Comparison of ENCODE assay signal across 11 mouse cellular contexts in the genomic region with DNA sequence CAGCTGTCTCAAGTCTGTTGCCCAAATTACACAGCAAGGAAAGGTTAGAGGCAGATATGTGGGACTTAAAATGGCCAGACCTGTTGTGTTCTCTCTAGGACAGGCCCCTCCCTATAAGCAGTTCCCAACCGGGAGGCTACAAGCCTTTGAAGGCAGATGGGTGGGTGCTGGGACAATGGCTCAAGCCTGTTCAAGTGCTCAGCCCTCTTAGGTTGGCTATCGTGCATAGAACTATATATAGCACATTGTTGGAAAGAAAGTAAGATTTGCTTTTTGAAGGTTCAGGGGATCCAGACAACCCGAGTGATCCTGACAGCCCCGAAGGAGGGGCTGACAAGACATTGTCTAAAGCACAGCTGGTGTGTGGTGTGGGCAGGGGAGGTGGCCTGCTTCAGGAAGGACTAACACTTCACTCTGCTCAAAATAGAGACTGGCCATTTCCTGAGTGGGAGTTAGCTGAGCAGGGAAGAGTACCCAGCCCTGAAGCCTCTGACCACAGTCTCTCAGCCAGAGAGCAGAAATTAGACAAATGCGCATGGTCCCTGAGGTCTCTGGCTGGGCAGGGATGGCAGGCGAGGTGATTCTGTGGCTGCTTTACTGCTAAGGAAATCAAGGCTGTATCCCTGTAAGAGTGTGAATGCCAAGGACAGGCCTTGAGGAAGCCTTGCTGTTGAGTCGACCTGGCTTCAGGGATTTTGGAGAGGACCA. TPM values are rescaled to one million over a fixed set of nuclear protein-coding genes. Genes with fewer than 3 reads are reported as not detected.
A peak's percentile ranks its signal among the peaks of the same experiment; 100 is the strongest.
DNase-seq lines count a peak whose midpoint lies in the region; ATAC-seq lines count a peak whose summit lies in the region.
"Had no signal": no experiment of that assay in that cellular context is flagged by ENCODE, and none has a peak within 500 bp of the region (broad histone marks: within the 10 kb centered on the region; RNA-seq: fewer than 3 reads in every experiment).

No protein-coding gene starts in this region.

- ATAC-seq in limb, embryonic 12.5 days (ENCODE audit: insufficient number of reproducible peaks, insufficient read depth, low FRiP score, low TSS enrichment, low read depth): no peak
- no peak for ATAC-seq in embryonic facial prominence, embryonic 13.5 days (ENCODE audit: insufficient number of reproducible peaks, insufficient read depth, low FRiP score, low TSS enrichment, low read depth)
- no peak for ATAC-seq in liver, embryonic 11.5 days (replicated peaks; ENCODE audit: low FRiP score)
- ATAC-seq: forebrain, embryonic 16.5 days; hindbrain, embryonic 16.5 days had no signal

- no peaks in the 10 kb centered on the region for H3K27me3 ChIP-seq in limb, embryonic 12.5 days
- H3K27me3 ChIP-seq in limb, embryonic 10.5 days (ENCODE audit: low read depth, poor library complexity, severe bottlenecking): no peaks in the 10 kb centered on the region
- no peaks in the 10 kb centered on the region for H3K27me3 ChIP-seq in embryonic facial prominence, embryonic 13.5 days
- no peaks in the 10 kb centered on the region for H3K27me3 ChIP-seq in liver, embryonic 11.5 days (replicated peaks; ENCODE audit: control insufficient read depth, insufficient read depth, low read length)

- H3K9me3 ChIP-seq in limb, embryonic 12.5 days: 0 out of 2 replicates have a peak, but pooled peaks cover 3% of the 10 kb centered on the region
- no peaks in the 10 kb centered on the region for H3K9me3 ChIP-seq in limb, embryonic 10.5 days (replicated peaks)
- H3K9me3 ChIP-seq in embryonic facial prominence, embryonic 13.5 days: no peaks in the 10 kb centered on the region
- no peaks in the 10 kb centered on the region for H3K9me3 ChIP-seq in liver, embryonic 11.5 days (ENCODE audit: control insufficient read depth, low read length)

- H3K9ac ChIP-seq in limb, embryonic 12.5 days (replicated peaks): no peak overlapping the region
- H3K9ac ChIP-seq in embryonic facial prominence, embryonic 13.5 days: no peak overlapping the region
- no peak overlapping the region for H3K9ac ChIP-seq in liver, embryonic 11.5 days (ENCODE audit: low read depth, low read length)

- H3K4me2 ChIP-seq in limb, embryonic 12.5 days: no peak overlapping the region
- H3K4me2 ChIP-seq in embryonic facial prominence, embryonic 13.5 days: no peak overlapping the region
- H3K4me2 ChIP-seq in liver, embryonic 11.5 days: no peak overlapping the region

- no peak for DNase-seq in limb, embryonic 10.5 days (ENCODE audit: low spot score)
- peak; percentile 45 for DNase-seq in adrenal gland, postnatal 25 days
- peak; percentile 55 for DNase-seq in kidney, postnatal 14 days
- no peak for DNase-seq in liver, embryonic 11.5 days (ENCODE audit: low spot score)
- no peak for DNase-seq in left cerebral cortex, adult 8-10 months (ENCODE audit: low spot score in 2 of 2)
- no peak for DNase-seq in right cerebral cortex, postnatal 25 days

- H3K4me1 ChIP-seq in limb, embryonic 12.5 days (replicated peaks): peaks cover 7% of the 10 kb centered on the region; the same call in 1 of the 2 replicates
- H3K4me1 ChIP-seq in limb, embryonic 10.5 days: peaks cover 16% of the 10 kb centered on the region
- peaks cover 10% of the 10 kb centered on the region for H3K4me1 ChIP-seq in embryonic facial prominence, embryonic 13.5 days
- no peaks in the 10 kb centered on the region; the same call in 1 of the 2 replicates for H3K4me1 ChIP-seq in liver, embryonic 11.5 days (replicated peaks; ENCODE audit: control insufficient read depth, insufficient read depth, low read length)

- WGBS in limb, embryonic 12.5 days: 64% methylated on average over 7 of the region's 7 CpGs
- 71% methylated on average over 7 of the region's 7 CpGs for WGBS in limb, embryonic 10.5 days
- 69% methylated on average over 7 of the region's 7 CpGs for WGBS in embryonic facial prominence, embryonic 13.5 days
- 40% methylated on average over 7 of the region's 7 CpGs for WGBS in liver, embryonic 11.5 days

- H3K36me3 ChIP-seq in limb, embryonic 12.5 days: no peaks in the 10 kb centered on the region
- H3K36me3 ChIP-seq in limb, embryonic 10.5 days: no peaks in the 10 kb centered on the region
- H3K36me3 ChIP-seq in embryonic facial prominence, embryonic 13.5 days: no peaks in the 10 kb centered on the region
- no peaks in the 10 kb centered on the region for H3K36me3 ChIP-seq in liver, embryonic 11.5 days (ENCODE audit: control insufficient read depth, insufficient read depth, low read length)

- no peak overlapping the region for H3K4me3 ChIP-seq in limb, embryonic 12.5 days (replicated peaks)
- no peak overlapping the region for H3K4me3 ChIP-seq in limb, embryonic 10.5 days
- no peak overlapping the region for H3K4me3 ChIP-seq in embryonic facial prominence, embryonic 13.5 days
- H3K4me3 ChIP-seq in liver, embryonic 11.5 days (ENCODE audit: low read depth, low read length): no peak overlapping the region

- 0 out of 2 replicates have a peak overlapping the region, but pooled peaks have one; percentile 35 for H3K27ac ChIP-seq in limb, embryonic 12.5 days
- H3K27ac ChIP-seq in limb, embryonic 10.5 days: no peak overlapping the region
- H3K27ac ChIP-seq in embryonic facial prominence, embryonic 13.5 days: peak overlapping the region; percentile 28; the same call in 1 of the 2 replicates
- no peak overlapping the region for H3K27ac ChIP-seq in liver, embryonic 11.5 days (ENCODE audit: low read depth, low read length)

RNA-seq across cellular contexts. Expression of a gene that starts 40.7 kb away (rescaled TPM):
- polyA plus RNA-seq in limb, embryonic 12.5 days (2016; fragmentation: Nextera tagmentation; extraction: Ambion mirVana): 52.6 and 56.3 TPM in 2 replicates
- 42.1 and 52.3 TPM in 2 replicates for polyA plus RNA-seq in limb, embryonic 10.5 days (2016; fragmentation: Nextera tagmentation; extraction: Ambion mirVana)
- 55.5 and 75.5 TPM in 2 replicates for total RNA-seq in adrenal gland, postnatal 25 days (2021)
- polyA plus RNA-seq in embryonic facial prominence, embryonic 13.5 days (2015; fragmentation: Nextera tagmentation; extraction: Ambion mirVana): 39.5 and 44.7 TPM in 2 replicates
- 16.8 and 18.5 TPM in 2 replicates for polyA plus RNA-seq in liver, embryonic 11.5 days (2014; fragmentation: Nextera tagmentation; extraction: Ambion mirVana)
- total RNA-seq in left cerebral cortex, adult 8-10 months (2022): 10 to 100 TPM; 23.7 to 25.7 (median 23.8) TPM

RNA-seq across cellular contexts. Expression of a gene that starts 52.7 kb away (rescaled TPM):
- polyA plus RNA-seq in limb, embryonic 12.5 days (2016; fragmentation: Nextera tagmentation; extraction: Ambion mirVana): 111 and 113 TPM in 2 replicates
- polyA plus RNA-seq in limb, embryonic 10.5 days (2016; fragmentation: Nextera tagmentation; extraction: Ambion mirVana): 26.3 and 38.9 TPM in 2 replicates
- 26.5 and 32.9 TPM in 2 replicates for total RNA-seq in adrenal gland, postnatal 25 days (2021)
- polyA plus RNA-seq in embryonic facial prominence, embryonic 13.5 days (2015; fragmentation: Nextera tagmentation; extraction: Ambion mirVana): 68.8 TPM in 2 replicates
- 27.6 and 28.2 TPM in 2 replicates for polyA plus RNA-seq in liver, embryonic 11.5 days (2014; fragmentation: Nextera tagmentation; extraction: Ambion mirVana)
- 1 to 10 TPM; 4.5 to 5.1 (median 4.9) TPM for total RNA-seq in left cerebral cortex, adult 8-10 months (2022)
- total RNA-seq: MEL had no signal

Comparison
In these comparisons a context has a peak if more than half of its experiments do, and no peak if none do; other contexts are left out.
1. H3K27ac ChIP-seq: peak in limb, embryonic 12.5 days (single experiment) and embryonic facial prominence, embryonic 13.5 days (single experiment); none in limb, embryonic 10.5 days (single experiment) and liver, embryonic 11.5 days (single experiment).
2. DNase-seq: peak in adrenal gland, postnatal 25 days (single experiment) and kidney, postnatal 14 days (single experiment); none in limb, embryonic 10.5 days (single experiment), liver, embryonic 11.5 days (single experiment), left cerebral cortex, adult 8-10 months (0 of 2) and right cerebral cortex, postnatal 25 days (single experiment).